Mouse (Mus musculus) layer of hippocampus, adult 2 months (tissue): Measurements from ENCODE around the gene C4b. TPM values are rescaled to one million over a fixed set of nuclear protein-coding genes. Genes with fewer than 3 reads are reported as not detected.
"Not testable (repeated sequence)": the region's sequence is repeated elsewhere in the genome, so short reads cannot be mapped to it uniquely, and the experiment has no call there.

ENCODE experiments used
- DNase-seq, 2 experiments: peaks; one replicate each; pipeline ENCODE4 v3.0.0; 2022; ENCODE audit warnings: low spot score in 2 of 2
- H3K27ac ChIP-seq: fragments of 200-600 bp; 2 replicates; pipeline ENCODE4 v1.8.1; 2022
- H3K4me3 ChIP-seq: fragments of 200-600 bp; 2 replicates; pipeline ENCODE4 v1.8.1; 2022; ENCODE audit warnings: mild to moderate bottlenecking
- CTCF ChIP-seq: fragments of 200-600 bp; conservative IDR thresholded peaks from 2 replicates; pipeline ENCODE4 v1.8.1; 2022; ENCODE audit warnings: antibody characterized with exemption, mild to moderate bottlenecking, moderate library complexity
- long read RNA-seq, 2 experiments: library from polyadenylated mRNA; stranded (forward); transcript quantifications; one replicate each; pipeline ENCODE4 v2.0.0; 2021; ENCODE audit warnings: borderline mapping rate in 2 of 2
- total RNA-seq, 2 experiments: library from RNA; stranded (reverse); gene quantifications; 2 replicates each; pipeline ENCODE4 v1.2.3; 2021

C4b gene
- total RNA-seq = 10 to 100 TPM; 27.2 to 28.7 TPM
- long read RNA-seq, experiment 1, full-length matches to known transcripts = 11 of 24 reads
- long read RNA-seq, experiment 1, partial matches to known transcripts = 6 of 24 reads
- long read RNA-seq, experiment 1, other reads (novel, unspliced or antisense) = 7 of 24 reads
- long read RNA-seq, experiment 2, full-length matches to known transcripts = 15 of 30 reads
- long read RNA-seq, experiment 2, partial matches to known transcripts = 9 of 30 reads
- long read RNA-seq, experiment 2, other reads (novel, unspliced or antisense) = 6 of 30 reads

- peak; percentile 5 to 15 for DNase-seq
- no peak within 1 kb of the TSS for H3K4me3 ChIP-seq
- peak within 1 kb of the TSS; percentile 14; the same call in 1 of the 2 replicates for H3K27ac ChIP-seq
- no peak for TF ChIP-seq CTCF
Observed at GRCm38 (mm10) chr17:34743719-34744118, at the start of gene C4b. TSS of gene C4b (minus strand) at chr17:34743882.

DNA sequence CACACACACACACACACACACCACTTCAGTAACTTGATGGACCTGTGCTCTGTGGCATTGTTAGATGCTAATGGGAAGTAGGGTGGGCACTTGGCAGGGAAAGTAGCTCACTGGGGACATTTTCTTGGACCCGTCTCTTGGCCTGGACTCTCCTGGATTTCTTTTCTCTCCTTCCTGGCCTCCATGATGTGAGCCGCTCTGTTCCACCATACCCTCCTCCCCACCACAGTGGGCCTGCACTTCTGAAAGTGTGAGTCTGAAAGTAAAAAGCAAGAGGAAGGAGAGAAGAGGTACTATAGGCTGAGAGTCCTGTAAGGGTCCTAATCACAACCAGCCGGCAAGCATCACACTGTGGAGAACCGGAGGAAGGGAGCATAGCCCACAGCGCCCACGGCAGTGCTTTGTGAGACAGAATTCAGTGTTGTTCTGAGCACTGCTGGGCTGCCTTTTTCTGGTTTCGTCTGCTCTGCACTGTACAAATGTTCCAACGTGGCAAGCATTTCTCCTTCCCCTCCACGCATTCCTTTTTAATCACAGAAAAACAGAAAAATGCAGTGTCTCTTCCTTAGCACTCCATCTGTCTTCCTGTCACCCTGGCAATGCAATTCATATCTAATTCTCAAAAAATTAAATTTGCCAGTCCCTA, 34.1 kb upstream of the C4b start:
- H3K27ac ChIP-seq = peak overlapping the region; percentile 94

DNA sequence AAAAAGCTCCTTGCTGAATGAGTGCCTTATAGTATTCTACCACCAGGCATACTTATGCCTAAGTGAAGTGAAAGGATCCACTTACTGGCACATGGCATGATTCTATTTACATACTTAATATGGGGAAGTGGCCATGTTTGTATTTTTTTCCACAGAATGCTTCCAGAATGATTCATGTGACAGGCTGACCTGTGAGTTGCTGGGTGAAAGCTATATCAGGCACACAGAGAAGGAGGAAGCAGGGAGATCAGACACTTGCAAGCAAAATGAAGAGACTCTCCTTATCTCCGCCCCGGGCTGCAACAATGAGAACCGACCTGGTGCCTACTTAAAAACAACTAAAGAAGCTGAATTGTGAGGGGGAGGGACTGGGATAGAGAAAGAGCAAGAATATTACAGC, 17.8 kb upstream of the C4b start:
- DNase-seq = no peak
- TF ChIP-seq CTCF = no peak
- H3K27ac ChIP-seq = no peak overlapping the region
- H3K4me3 ChIP-seq = no peak overlapping the region

More for the DNA sequence above, 34.1 kb upstream of the C4b start:
- peak; percentile 58 to 76 for DNase-seq
- no peak for TF ChIP-seq CTCF
- no peak overlapping the region for H3K4me3 ChIP-seq

- no peak for DNase-seq
- no peak for TF ChIP-seq CTCF
- no peak overlapping the region for H3K4me3 ChIP-seq
- no peak overlapping the region for H3K27ac ChIP-seq
Observed at GRCm38 (mm10) chr17:34746531-34746930, 2.8 kb upstream of the C4b start.

GRCm38 (mm10) chr17:34745166-34745565, 1.5 kb upstream of the C4b start:
- H3K4me3 ChIP-seq, H3K27ac ChIP-seq, DNase-seq: not testable (repeated sequence)

DNA sequence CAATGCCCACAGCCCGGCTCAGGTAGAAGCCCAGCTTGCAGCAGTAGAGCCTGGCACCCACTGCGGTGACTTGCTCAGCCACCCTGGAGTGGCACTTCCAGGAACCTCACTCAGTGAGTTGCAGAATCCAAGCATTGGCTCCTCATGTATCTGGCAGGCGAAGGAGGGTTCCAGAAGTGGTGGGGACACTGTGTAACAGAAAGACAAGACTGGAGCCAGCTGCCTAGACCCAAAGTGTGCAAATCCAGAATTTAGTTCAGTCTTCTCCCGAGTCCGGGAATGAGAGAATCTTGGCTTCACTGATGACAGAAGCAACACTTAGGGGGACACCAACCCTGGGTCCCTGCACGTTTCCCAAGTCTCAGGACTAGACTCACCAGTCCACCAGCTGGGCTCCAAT, 929 bp upstream of the C4b start:
- DNase-seq, H3K4me3 ChIP-seq, H3K27ac ChIP-seq: not testable (repeated sequence)

DNA sequence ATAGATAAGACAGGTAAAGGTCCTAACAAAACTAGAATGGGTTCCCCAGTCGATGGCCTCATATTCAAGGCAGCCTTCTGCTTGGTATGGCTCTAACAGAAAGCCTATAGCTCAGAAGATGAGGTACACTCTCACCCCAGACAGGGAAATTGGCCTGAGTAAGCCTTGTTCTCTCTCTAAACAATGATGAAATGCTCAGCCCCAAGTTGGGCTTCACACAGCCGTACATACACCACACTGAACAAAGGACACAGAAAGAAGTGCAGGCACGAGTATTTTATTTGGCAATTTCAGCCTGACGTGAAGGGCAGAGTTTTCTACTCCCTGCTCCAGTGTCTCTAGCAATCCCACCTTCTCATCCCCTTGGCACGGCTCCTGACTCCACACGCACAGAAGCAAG, 524 bp upstream of the C4b start:
- DNase-seq = no peak
- TF ChIP-seq CTCF = no peak
- Histone ChIP-seq H3K4me3 (no peak overlapping the region), H3K27ac (peak overlapping the region; percentile 14; the same call in 1 of the 2 replicates)

DNA sequence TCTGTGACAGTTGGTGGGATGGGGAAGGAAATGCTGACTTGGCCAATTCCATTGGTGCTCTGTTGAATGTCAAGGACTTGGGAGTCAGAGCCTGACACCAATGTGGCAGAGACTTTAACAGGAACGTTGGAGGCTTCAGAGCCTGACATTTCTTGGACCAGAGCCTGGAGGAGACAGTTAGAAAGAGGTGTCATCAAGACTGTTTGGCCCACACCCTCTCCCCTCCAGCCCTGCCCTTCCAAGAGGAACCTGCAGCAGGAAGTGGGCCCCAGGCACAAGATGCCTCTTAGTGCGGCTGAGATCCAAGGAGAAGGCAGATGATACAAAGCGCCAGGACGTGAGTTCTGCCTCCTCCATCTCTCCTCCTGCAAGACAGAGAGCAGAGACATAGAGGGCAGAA, 3.4 kb downstream of the C4b start:
- Histone ChIP-seq H3K27ac (no peak overlapping the region), H3K4me3 (no peak overlapping the region)
- TF ChIP-seq CTCF = no peak
- no peak for DNase-seq

DNA sequence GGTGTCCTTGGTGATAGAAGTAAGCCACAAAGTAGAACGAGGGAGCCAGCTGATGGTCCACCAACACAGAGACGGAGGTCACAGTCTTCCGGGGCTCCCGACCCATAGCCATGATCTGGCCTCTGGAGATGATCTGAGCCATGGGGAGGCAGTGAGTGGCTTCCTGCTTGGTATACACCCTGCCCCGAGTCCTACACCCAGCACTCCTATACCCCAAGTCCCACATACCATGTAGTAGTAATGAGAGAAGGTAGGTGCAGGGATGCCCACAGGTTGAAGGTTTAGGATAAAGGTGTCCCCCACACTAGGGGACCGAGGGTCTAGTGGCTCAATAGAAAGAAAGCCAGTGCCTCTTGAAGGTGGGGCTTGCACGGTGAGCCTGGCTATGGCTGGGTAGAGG, 4.0 kb downstream of the C4b start:
- H3K4me3 ChIP-seq, DNase-seq: not testable (repeated sequence)

GRCm38 (mm10) chr17:34737466-34737865, 6.2 kb downstream of the C4b start:
- DNase-seq, H3K27ac ChIP-seq, H3K4me3 ChIP-seq: not testable (repeated sequence)

More for the DNA sequence above, 4.0 kb downstream of the C4b start:
- not testable (repeated sequence) for H3K27ac ChIP-seq

DNA sequence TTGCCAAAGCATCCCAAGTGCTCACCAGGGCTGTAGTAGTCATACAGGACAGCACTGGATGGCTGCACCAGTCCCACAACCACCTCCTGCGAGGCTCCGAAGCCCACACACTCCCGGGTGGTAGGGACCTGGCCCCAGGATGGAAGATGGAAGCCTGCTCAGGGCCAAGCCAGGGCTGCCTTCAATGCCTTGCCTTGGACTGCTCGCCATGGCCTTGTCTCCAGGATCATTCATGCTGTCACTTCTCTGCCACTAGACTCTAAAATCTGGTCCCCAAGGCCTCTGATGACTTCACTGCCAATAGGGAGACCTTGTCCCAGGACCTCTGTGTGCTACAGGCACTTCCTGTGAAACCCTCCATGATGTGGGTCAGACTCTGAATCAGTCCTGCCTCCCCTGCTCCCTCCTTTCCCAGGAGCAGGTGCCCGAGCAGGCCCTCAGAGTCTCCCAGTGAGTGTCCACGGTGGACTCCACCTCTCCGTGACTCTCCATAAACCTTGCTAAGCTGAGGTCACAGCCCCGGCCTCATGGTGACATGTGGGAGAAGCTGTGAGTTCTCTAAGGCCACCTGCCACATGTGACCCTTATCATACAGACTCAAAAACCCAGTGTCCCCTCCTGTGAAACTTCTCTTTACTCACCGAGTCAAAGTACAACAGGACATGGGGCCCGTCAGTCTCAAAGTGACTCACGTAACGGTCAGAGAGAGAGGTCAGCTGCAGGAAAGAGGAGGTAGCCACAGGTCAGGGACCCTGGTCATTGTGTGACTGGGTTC, 13.7 kb downstream of the C4b start:
- H3K27ac ChIP-seq, H3K4me3 ChIP-seq, DNase-seq: not testable (repeated sequence)

GRCm38 (mm10) chr17:34729155-34729554, 14.5 kb downstream of the C4b start:
- not testable (repeated sequence) for DNase-seq, H3K4me3 ChIP-seq, H3K27ac ChIP-seq

DNA sequence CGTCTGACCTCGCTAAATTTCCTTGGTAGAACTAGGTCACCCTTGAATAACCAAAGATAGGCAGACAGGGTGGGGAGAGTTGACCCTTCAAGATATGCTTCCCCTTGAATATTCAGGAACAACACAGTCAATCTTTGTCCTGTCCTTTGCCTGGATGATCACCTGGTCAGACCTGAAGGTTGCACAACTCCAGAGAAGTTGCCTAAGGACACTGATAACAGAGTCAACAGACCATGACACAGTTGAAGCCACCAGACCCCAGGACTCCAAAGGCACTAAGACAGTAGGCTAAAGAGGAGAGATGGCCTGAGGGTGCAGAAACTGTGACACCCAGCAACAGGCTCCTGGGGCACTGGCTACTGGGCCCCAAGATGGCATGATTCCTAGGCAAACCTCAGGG, 15.8 kb downstream of the C4b start:
- no peak for TF ChIP-seq CTCF

More for the DNA sequence above, 15.8 kb downstream of the C4b start:
- H3K27ac ChIP-seq = no peak overlapping the region
- no peak overlapping the region for H3K4me3 ChIP-seq
- DNase-seq = no peak
